ENCODE assay signal across 10 mouse cellular contexts in the genomic region with DNA sequence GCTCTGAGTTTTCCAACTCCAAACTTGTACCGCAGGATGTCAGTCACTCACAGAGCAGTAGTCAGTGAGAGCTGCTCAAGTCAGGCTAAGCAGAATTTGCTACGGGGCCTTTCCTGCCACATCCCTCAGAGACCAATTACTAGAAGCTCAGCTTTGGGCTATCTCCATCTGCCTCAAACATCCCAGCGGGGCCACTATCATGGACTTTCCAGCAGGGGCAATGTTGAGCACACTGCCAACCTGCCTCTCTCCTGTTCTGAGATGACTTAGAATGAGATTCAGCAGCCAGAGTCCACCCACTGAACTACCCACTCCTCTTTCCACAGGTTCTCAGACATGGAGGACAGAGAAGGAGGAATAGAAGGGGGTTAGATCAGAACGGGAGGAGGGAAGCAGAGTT. TPM values are rescaled to one million over a fixed set of nuclear protein-coding genes. Genes with fewer than 3 reads are reported as not detected.
DNase-seq lines count a peak whose midpoint lies in the region; ATAC-seq lines count a peak whose summit lies in the region.
"Had no signal": no experiment of that assay in that cellular context is flagged by ENCODE, and none has a peak within 500 bp of the region (broad histone marks: within the 10 kb centered on the region; RNA-seq: fewer than 3 reads in every experiment).

No protein-coding gene starts in this region.

- no peaks in the 10 kb centered on the region for H3K27me3 ChIP-seq in liver, embryonic 12.5 days (replicated peaks)
- H3K27me3 ChIP-seq in embryonic facial prominence, embryonic 10.5 days (replicated peaks; ENCODE audit: low read depth, poor library complexity, severe bottlenecking): no peaks in the 10 kb centered on the region
- H3K27me3 ChIP-seq in splenic B cell, adult 2 months (ENCODE audit: control insufficient read depth, insufficient read depth, low read length, poor library complexity, severe bottlenecking): no peaks in the 10 kb centered on the region
- no peaks in the 10 kb centered on the region for H3K27me3 ChIP-seq in forebrain, embryonic 13.5 days
- H3K27me3 ChIP-seq: intestine, embryonic 15.5 days had no signal

- no peak for ATAC-seq in liver, embryonic 12.5 days
- ATAC-seq in forebrain, embryonic 13.5 days: no peak
- ATAC-seq: intestine, embryonic 15.5 days had no signal

- peaks cover 54% of the 10 kb centered on the region for H3K36me3 ChIP-seq in liver, embryonic 12.5 days
- H3K36me3 ChIP-seq in embryonic facial prominence, embryonic 10.5 days (replicated peaks): peaks cover 74% of the 10 kb centered on the region
- no peaks in the 10 kb centered on the region; the same call in none of the 2 replicates for H3K36me3 ChIP-seq in splenic B cell, adult 2 months (ENCODE audit: control insufficient read depth, insufficient read depth, low read length, poor library complexity, severe bottlenecking)
- H3K36me3 ChIP-seq in forebrain, embryonic 13.5 days (ENCODE audit: poor library complexity, severe bottlenecking): peaks cover 53% of the 10 kb centered on the region

- peaks cover 38% of the 10 kb centered on the region for H3K4me1 ChIP-seq in liver, embryonic 12.5 days
- peaks cover 54% of the 10 kb centered on the region for H3K4me1 ChIP-seq in embryonic facial prominence, embryonic 10.5 days
- peaks cover 8% of the 10 kb centered on the region for H3K4me1 ChIP-seq in forebrain, embryonic 13.5 days

- peak; percentile 30 for DNase-seq in adrenal gland, postnatal 10 days
- no peak for DNase-seq in adrenal gland, adult 18-20 months (ENCODE audit: low spot score in 2 of 2)
- peak; percentile 44 for DNase-seq in liver
- DNase-seq in embryonic facial prominence, embryonic 10.5 days (ENCODE audit: low spot score): peak; percentile 41
- DNase-seq in splenic B cell, adult 2 months (ENCODE audit: low read depth, low spot score): peak; percentile 42
- no peak for DNase-seq in urinary bladder, postnatal 4 days (ENCODE audit: low spot score in 2 of 2)
- DNase-seq: lung, postnatal 36 days had no signal

- H3K4me3 ChIP-seq in liver, embryonic 12.5 days: no peak overlapping the region
- no peak overlapping the region for H3K4me3 ChIP-seq in embryonic facial prominence, embryonic 10.5 days
- H3K4me3 ChIP-seq in forebrain, embryonic 13.5 days: no peak overlapping the region
- H3K4me3 ChIP-seq: intestine, embryonic 15.5 days had no signal

- H3K4me2 ChIP-seq in liver, embryonic 12.5 days: no peak overlapping the region
- no peak overlapping the region for H3K4me2 ChIP-seq in forebrain, embryonic 13.5 days
- H3K4me2 ChIP-seq: intestine, embryonic 15.5 days had no signal

- no peak overlapping the region for H3K27ac ChIP-seq in liver, embryonic 12.5 days
- H3K27ac ChIP-seq in embryonic facial prominence, embryonic 10.5 days (replicated peaks): no peak overlapping the region
- no peak overlapping the region for H3K27ac ChIP-seq in forebrain, embryonic 13.5 days
- H3K27ac ChIP-seq: intestine, embryonic 15.5 days had no signal

- WGBS in liver, embryonic 12.5 days (ENCODE audit: insufficient replicate concordance): 52% methylated on average over 4 of the region's 4 CpGs
- WGBS in embryonic facial prominence, embryonic 10.5 days: 45% methylated on average over 4 of the region's 4 CpGs
- 61% methylated on average over 4 of the region's 4 CpGs for WGBS in forebrain, embryonic 13.5 days

- no peak overlapping the region for H3K9ac ChIP-seq in liver, embryonic 12.5 days
- no peak overlapping the region for H3K9ac ChIP-seq in forebrain, embryonic 13.5 days
- H3K9ac ChIP-seq: intestine, embryonic 15.5 days had no signal

- no peaks in the 10 kb centered on the region for H3K9me3 ChIP-seq in liver, embryonic 12.5 days (replicated peaks)
- H3K9me3 ChIP-seq in embryonic facial prominence, embryonic 10.5 days: no peaks in the 10 kb centered on the region
- H3K9me3 ChIP-seq in forebrain, embryonic 13.5 days (replicated peaks): no peaks in the 10 kb centered on the region
- H3K9me3 ChIP-seq: intestine, embryonic 15.5 days had no signal

RNA-seq across cellular contexts. Expression of gene Wfikkn1, which starts 5.0 kb away (rescaled TPM):
- 1 to 10 TPM in 1 of 2 experiments, under 1 TPM in 1; 0.78 to 2.7 TPM for total RNA-seq in adrenal gland, postnatal 10 days (2021)
- 1 to 10 TPM in 1 of 2 experiments, under 1 TPM in 1; 0.93 to 2.0 TPM for total RNA-seq in adrenal gland, adult 18-20 months (2021)
- polyA plus RNA-seq in liver, embryonic 12.5 days (2016; fragmentation: Nextera tagmentation; extraction: Ambion mirVana): 0.83 and 0.91 TPM in 2 replicates
- 7.8 and 12.6 TPM in 2 replicates for polyA plus RNA-seq in embryonic facial prominence, embryonic 10.5 days (2016; fragmentation: Nextera tagmentation; extraction: Ambion mirVana)
- 0.76 and 0.77 TPM in 2 replicates for polyA plus RNA-seq in forebrain, embryonic 13.5 days (2015; fragmentation: Nextera tagmentation; extraction: Ambion mirVana)

RNA-seq across cellular contexts. Expression of gene Mettl26, which starts 10.8 kb away (rescaled TPM):
- total RNA-seq in adrenal gland, postnatal 10 days (2021): 10 to 100 TPM; 66.8 to 69.2 TPM
- total RNA-seq in adrenal gland, adult 18-20 months (2021): 100 to 1,000 TPM in 1 of 2 experiments, 10 to 100 TPM in 1; 97.4 to 106 TPM
- polyA plus RNA-seq in liver, embryonic 12.5 days (2016; fragmentation: Nextera tagmentation; extraction: Ambion mirVana): 52.3 and 53.5 TPM in 2 replicates
- 68.1 and 69.8 TPM in 2 replicates for polyA plus RNA-seq in embryonic facial prominence, embryonic 10.5 days (2016; fragmentation: Nextera tagmentation; extraction: Ambion mirVana)
- 62.5 and 67.1 TPM in 2 replicates for polyA plus RNA-seq in forebrain, embryonic 13.5 days (2015; fragmentation: Nextera tagmentation; extraction: Ambion mirVana)

RNA-seq across cellular contexts. Expression of gene Mcrip2, which starts 17.1 kb away (rescaled TPM):
- 100 to 1,000 TPM; 319 to 366 TPM for total RNA-seq in adrenal gland, postnatal 10 days (2021)
- total RNA-seq in adrenal gland, adult 18-20 months (2021): 100 to 1,000 TPM; 302 to 373 TPM
- 68.0 and 70.3 TPM in 2 replicates for polyA plus RNA-seq in liver, embryonic 12.5 days (2016; fragmentation: Nextera tagmentation; extraction: Ambion mirVana)
- polyA plus RNA-seq in embryonic facial prominence, embryonic 10.5 days (2016; fragmentation: Nextera tagmentation; extraction: Ambion mirVana): 17.3 and 20.2 TPM in 2 replicates
- polyA plus RNA-seq in forebrain, embryonic 13.5 days (2015; fragmentation: Nextera tagmentation; extraction: Ambion mirVana): 12.9 and 13.6 TPM in 2 replicates

RNA-seq across cellular contexts. Expression of gene Wdr90, which starts 24.3 kb away (rescaled TPM):
- 10 to 100 TPM; 17.5 to 24.1 TPM for total RNA-seq in adrenal gland, postnatal 10 days (2021)
- 10 to 100 TPM; 16.7 to 18.0 TPM for total RNA-seq in adrenal gland, adult 18-20 months (2021)
- polyA plus RNA-seq in liver, embryonic 12.5 days (2016; fragmentation: Nextera tagmentation; extraction: Ambion mirVana): 19.5 and 19.6 TPM in 2 replicates
- polyA plus RNA-seq in embryonic facial prominence, embryonic 10.5 days (2016; fragmentation: Nextera tagmentation; extraction: Ambion mirVana): 53.8 and 56.1 TPM in 2 replicates
- 24.9 and 28.5 TPM in 2 replicates for polyA plus RNA-seq in forebrain, embryonic 13.5 days (2015; fragmentation: Nextera tagmentation; extraction: Ambion mirVana)

RNA-seq across cellular contexts. Expression of gene Rab40c, which starts 33.9 kb away (rescaled TPM):
- 10 to 100 TPM; 16.9 to 25.6 TPM for total RNA-seq in adrenal gland, postnatal 10 days (2021)
- total RNA-seq in adrenal gland, adult 18-20 months (2021): 10 to 100 TPM; 20.6 to 32.6 TPM
- polyA plus RNA-seq in liver, embryonic 12.5 days (2016; fragmentation: Nextera tagmentation; extraction: Ambion mirVana): 9.9 and 11.8 TPM in 2 replicates
- polyA plus RNA-seq in embryonic facial prominence, embryonic 10.5 days (2016; fragmentation: Nextera tagmentation; extraction: Ambion mirVana): 30.9 and 34.0 TPM in 2 replicates
- polyA plus RNA-seq in forebrain, embryonic 13.5 days (2015; fragmentation: Nextera tagmentation; extraction: Ambion mirVana): 39.5 and 45.9 TPM in 2 replicates

Comparison
In these comparisons a context has a peak if more than half of its experiments do, and no peak if none do; other contexts are left out.
1. DNase-seq: peak in adrenal gland, postnatal 10 days (single experiment), liver (single experiment), embryonic facial prominence, embryonic 10.5 days (single experiment) and splenic B cell, adult 2 months (single experiment); none in adrenal gland, adult 18-20 months (0 of 2) and urinary bladder, postnatal 4 days (0 of 2).